Mouse (Mus musculus) liver, embryonic 15.5 days (tissue): ENCODE data around the gene Pnmal2. TPM values are rescaled to one million over a fixed set of nuclear protein-coding genes. Genes with fewer than 3 reads are reported as not detected.

Experiments used
- ATAC-seq: fragments of 200-750 bp; cut with Nextera tagmentation; 2 replicates; pipeline ENCODE4 v1.8.0; 2017; ENCODE audit warnings: moderate number of reproducible peaks, mild to moderate bottlenecking, moderate library complexity; ENCODE audit not compliant: insufficient read depth
- H3K27ac ChIP-seq: fragments of 300-500 bp; sonication (generic); replicated peaks from 2 replicates; pipeline ENCODE4 v1.5.1; 2015; ENCODE audit warnings: mild to moderate bottlenecking, inconsistent platforms
- H3K27me3 ChIP-seq: fragments of 300-500 bp; sonication (generic); 2 replicates; pipeline ENCODE4 v1.6.1; 2015; ENCODE audit warnings: mild to moderate bottlenecking, inconsistent platforms
- H3K36me3 ChIP-seq: fragments of 300-500 bp; sonication (generic); replicated peaks from 2 replicates; pipeline ENCODE4 v1.6.1; 2015; ENCODE audit warnings: moderate library complexity, mild to moderate bottlenecking, inconsistent platforms
- H3K4me1 ChIP-seq: fragments of 300-500 bp; sonication (generic); replicated peaks from 2 replicates; pipeline ENCODE4 v1.6.1; 2015; ENCODE audit warnings: inconsistent platforms
- H3K4me2 ChIP-seq: fragments of 300-500 bp; sonication (generic); 2 replicates; pipeline ENCODE4 v1.6.1; 2015; ENCODE audit warnings: moderate library complexity, mild to moderate bottlenecking, inconsistent platforms
- H3K4me3 ChIP-seq: fragments of 300-500 bp; sonication (generic); replicated peaks from 2 replicates; pipeline ENCODE4 v1.5.1; 2015; ENCODE audit warnings: mild to moderate bottlenecking, inconsistent platforms
- H3K9ac ChIP-seq: fragments of 300-500 bp; sonication (generic); 2 replicates; pipeline ENCODE4 v1.6.1; 2015; ENCODE audit warnings: moderate library complexity, mild to moderate bottlenecking, inconsistent platforms
- H3K9me3 ChIP-seq: fragments of 300-500 bp; sonication (generic); replicated peaks from 2 replicates; pipeline ENCODE4 v1.6.1; 2016; ENCODE audit warnings: inconsistent platforms
- WGBS: fragments of 180-500 bp; shearing (Covaris S2); methylation state at CpG from one replicate; pipeline ENCODE4 v1.1.7; 2015; ENCODE audit warnings: mixed read lengths; ENCODE audit not compliant: insufficient replicate concordance; 5-methylcytosine and 5-hydroxymethylcytosine counted together
- polyA plus RNA-seq: library from polyadenylated mRNA; unstranded; fragments of >200 nt; fragmentation: Nextera tagmentation; extraction: Ambion mirVana; gene quantifications from 2 replicates; pipeline ENCODE4 v1.2.1, GENCODE M21; 2015

Gene Pnmal2
- 0.44 and 0.60 TPM in 2 replicates for polyA plus RNA-seq

DNA sequence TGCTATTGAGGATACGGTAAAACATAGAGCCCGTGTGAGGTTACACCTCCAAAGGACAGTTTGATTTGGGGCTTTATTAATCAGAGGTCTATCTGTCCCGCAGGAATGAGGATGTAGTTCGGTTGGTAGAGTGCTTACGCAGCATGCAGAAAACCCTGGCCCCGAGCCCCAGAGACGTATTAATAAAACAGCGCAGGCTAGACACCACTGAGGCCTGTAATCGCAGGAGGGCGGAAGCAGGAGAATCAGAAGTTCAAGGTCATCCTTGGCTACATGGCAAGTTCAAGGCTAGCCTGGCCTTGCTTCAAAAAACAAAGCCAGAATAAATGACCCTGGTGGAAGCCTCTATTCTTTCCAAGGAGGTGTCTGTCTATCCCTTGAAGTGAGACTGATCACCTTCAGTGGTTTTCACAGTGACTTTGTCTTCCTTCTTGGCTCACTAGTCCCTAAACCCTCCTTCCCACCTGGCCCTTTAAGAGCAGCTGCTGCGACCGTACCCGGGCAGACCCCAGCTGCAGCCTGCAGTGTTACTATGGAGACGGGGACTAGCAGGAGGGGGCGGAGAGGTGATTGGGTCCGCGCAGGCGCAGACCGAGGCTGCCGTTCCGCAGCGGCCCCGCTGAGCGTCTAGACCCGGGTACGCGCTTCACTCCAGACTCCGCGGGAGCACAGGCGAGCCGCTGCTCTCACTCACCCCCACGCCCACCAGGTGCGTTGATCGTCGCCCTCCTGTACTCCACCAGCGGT, at the start of gene Pnmal2:
Gene Pnmal2, plus strand, starts transcription at position 622 of the 747 bp plus-strand sequence.
- H3K27me3 ChIP-seq, result peaks cover 93% of the 10 kb centered on the region
- H3K4me2 ChIP-seq, result peak within 1 kb of the TSS; percentile 63
- H3K27ac ChIP-seq, result no peak within 1 kb of the TSS
- H3K9ac ChIP-seq, result no peak within 1 kb of the TSS
- peak; percentile 52; the same call in 1 of the 2 replicates for ATAC-seq
- no peaks in the 10 kb centered on the region for H3K9me3 ChIP-seq
- no peaks in the 10 kb centered on the region for H3K36me3 ChIP-seq
- WGBS, result 16% methylated on average over 36 of the region's 36 CpGs
- peak within 1 kb of the TSS; percentile 45 for H3K4me3 ChIP-seq
- peaks cover 14% of the 10 kb centered on the region for H3K4me1 ChIP-seq

DNA sequence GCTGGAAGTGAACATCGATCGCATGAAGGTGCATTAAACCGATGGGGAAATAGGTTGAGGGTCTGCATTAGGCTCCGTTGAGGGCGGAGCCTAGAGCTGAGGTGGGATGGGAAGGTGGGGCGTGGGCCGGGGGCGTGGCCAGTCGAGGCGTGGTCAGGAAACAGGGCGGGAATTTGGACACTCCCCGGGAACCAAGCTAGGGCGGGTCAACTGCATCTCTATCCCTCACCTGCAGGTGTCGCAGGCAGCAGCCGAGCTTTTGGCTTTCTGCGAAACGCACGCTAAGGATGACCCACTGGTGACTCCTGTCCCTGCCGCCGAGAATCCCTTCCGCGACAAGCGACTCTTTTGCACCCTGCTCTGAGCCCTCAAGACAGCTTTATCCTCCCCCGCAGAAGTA, 49.5 kb upstream of the Pnmal2 start:
- WGBS, result 1% methylated on average over 24 of the region's 24 CpGs
- H3K9ac ChIP-seq, result no peak overlapping the region
- H3K9me3 ChIP-seq, result no peaks in the 10 kb centered on the region
- H3K27ac ChIP-seq, result no peak overlapping the region
- ATAC-seq, result peak; percentile 18; the same call in 1 of the 2 replicates
- no peak overlapping the region for H3K4me3 ChIP-seq
- peak overlapping the region; percentile 48 for H3K4me2 ChIP-seq
- peaks cover 25% of the 10 kb centered on the region for H3K4me1 ChIP-seq
- peaks cover 63% of the 10 kb centered on the region for H3K27me3 ChIP-seq
- H3K36me3 ChIP-seq, result no peaks in the 10 kb centered on the region

DNA sequence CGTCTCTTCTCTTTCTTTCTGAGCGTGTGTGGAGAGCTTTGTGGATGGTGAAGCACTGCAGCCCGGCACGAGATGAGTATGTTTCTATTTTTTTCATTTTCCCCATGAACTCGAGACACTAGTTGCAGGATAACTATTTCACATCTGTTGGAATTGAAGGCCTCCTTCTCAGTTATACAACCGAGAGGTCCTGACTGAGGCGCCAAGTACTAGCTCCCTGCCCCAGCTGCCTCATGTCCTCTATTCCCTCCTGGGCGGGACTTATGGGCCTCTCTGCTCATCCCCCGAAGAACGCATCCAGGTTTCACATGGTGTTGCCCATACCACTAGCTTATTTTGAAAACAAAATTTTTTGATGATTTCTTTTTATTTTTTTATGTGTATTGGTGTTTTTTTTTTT, 49.0 kb upstream of the Pnmal2 start:
- ATAC-seq, result no peak
- Histone ChIP-seq H3K27ac (no peak overlapping the region), H3K4me1 (peaks cover 25% of the 10 kb centered on the region), H3K36me3 (no peaks in the 10 kb centered on the region), H3K4me3 (no peak overlapping the region), H3K9me3 (no peaks in the 10 kb centered on the region), H3K27me3 (peaks cover 63% of the 10 kb centered on the region), H3K4me2 (peak overlapping the region; percentile 48; the same call in 1 of the 2 replicates), H3K9ac (no peak overlapping the region)
- WGBS, result 32% methylated on average over 10 of the region's 10 CpGs

DNA sequence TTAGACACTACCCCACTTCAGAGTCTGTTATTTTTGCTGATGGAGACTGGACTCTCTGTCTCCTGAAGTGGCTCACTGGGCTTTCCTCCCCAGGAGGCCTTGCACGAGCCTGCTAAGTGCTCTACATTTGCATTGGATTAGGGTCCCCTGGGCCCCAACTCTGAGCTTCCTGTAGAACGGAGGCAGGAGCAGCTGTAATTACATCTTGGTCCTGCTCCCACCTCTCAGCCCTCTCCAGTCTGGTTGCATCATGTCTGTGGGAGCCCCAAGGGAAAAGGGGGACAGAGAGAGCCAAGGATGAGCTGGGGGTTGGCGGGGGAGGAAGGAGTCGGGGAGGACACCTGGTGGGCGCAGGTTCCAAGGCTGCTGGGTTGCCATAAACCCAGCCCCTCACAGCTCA, 44.0 kb upstream of the Pnmal2 start:
- no peak for ATAC-seq
- H3K4me3 ChIP-seq, result no peak overlapping the region

DNA sequence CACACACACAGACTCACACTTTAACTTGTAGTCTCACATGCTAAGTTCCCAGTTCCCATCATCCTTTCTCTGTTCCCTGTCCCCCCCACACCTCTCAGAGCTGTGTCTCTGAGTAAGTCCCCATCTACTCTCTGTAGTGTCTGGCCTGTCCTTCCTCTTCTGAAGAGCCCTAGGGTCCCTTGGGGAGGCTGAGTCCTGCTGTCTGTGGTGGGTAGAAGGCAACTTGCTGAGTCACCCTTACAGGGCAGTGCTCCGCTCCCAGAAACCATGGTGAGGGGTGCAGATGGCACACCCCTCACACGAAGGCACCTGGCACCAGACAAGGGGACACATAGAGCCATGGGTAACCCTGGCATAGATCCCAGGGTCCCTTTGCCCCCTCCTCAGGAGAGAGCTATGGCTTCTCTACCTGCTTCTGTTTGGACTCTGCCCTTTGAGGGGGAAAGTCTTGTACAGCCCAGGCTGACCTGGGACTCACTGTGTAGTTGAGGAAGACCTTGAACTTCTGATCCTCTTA, 41.0 kb upstream of the Pnmal2 start:
- no peak overlapping the region for H3K27ac ChIP-seq
- ATAC-seq, result no peak
- no peak overlapping the region for H3K4me2 ChIP-seq
- H3K4me1 ChIP-seq, result peaks cover 42% of the 10 kb centered on the region
- no peaks in the 10 kb centered on the region for H3K9me3 ChIP-seq
- no peak overlapping the region for H3K9ac ChIP-seq
- no peaks in the 10 kb centered on the region for H3K36me3 ChIP-seq
- peaks cover 36% of the 10 kb centered on the region for H3K27me3 ChIP-seq
- WGBS, result 15% methylated on average over 2 of the region's 2 CpGs
- H3K4me3 ChIP-seq, result no peak overlapping the region

More for the DNA sequence above, 44.0 kb upstream of the Pnmal2 start:
- H3K9me3 ChIP-seq, result no peaks in the 10 kb centered on the region
- H3K4me1 ChIP-seq, result peaks cover 25% of the 10 kb centered on the region
- no peak overlapping the region for H3K4me2 ChIP-seq
- WGBS, result 40% methylated on average over 5 of the region's 5 CpGs
- H3K9ac ChIP-seq, result no peak overlapping the region
- H3K27me3 ChIP-seq, result peaks cover 16% of the 10 kb centered on the region
- no peaks in the 10 kb centered on the region for H3K36me3 ChIP-seq
- no peak overlapping the region for H3K27ac ChIP-seq

DNA sequence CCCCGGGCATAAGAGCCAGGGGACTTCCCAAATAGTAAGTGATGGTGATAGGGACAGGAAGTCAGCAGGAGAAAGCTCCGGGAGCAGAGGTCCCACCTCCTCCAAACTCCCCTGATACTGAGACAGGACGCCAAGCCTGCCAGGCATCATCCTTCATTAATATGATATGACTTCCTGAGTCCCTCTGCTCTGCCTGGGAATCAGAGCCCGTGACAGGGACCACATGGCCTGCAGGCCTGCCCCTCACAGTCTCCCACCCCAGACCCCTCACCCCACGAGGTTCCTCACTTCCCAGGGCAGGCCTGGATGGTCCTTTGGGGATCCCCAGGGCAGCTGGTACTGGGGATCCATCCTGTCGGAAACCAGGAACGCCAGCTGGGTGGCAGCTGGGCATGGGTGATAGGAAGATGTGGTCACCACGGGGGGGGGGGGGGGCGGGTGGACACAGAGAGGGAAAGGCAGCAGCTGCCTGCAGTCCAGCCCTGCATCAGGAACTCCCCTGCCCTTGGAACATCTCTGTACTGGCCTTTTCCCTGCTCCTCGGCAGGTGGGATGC, 40.3 kb upstream of the Pnmal2 start:
- Histone ChIP-seq H3K4me2 (no peak overlapping the region), H3K4me1 (peaks cover 46% of the 10 kb centered on the region), H3K4me3 (no peak overlapping the region), H3K9ac (no peak overlapping the region), H3K27ac (no peak overlapping the region), H3K36me3 (no peaks in the 10 kb centered on the region), H3K9me3 (no peaks in the 10 kb centered on the region), H3K27me3 (peaks cover 43% of the 10 kb centered on the region)
- 40% methylated on average over 8 of the region's 10 CpGs for WGBS
- no peak for ATAC-seq

DNA sequence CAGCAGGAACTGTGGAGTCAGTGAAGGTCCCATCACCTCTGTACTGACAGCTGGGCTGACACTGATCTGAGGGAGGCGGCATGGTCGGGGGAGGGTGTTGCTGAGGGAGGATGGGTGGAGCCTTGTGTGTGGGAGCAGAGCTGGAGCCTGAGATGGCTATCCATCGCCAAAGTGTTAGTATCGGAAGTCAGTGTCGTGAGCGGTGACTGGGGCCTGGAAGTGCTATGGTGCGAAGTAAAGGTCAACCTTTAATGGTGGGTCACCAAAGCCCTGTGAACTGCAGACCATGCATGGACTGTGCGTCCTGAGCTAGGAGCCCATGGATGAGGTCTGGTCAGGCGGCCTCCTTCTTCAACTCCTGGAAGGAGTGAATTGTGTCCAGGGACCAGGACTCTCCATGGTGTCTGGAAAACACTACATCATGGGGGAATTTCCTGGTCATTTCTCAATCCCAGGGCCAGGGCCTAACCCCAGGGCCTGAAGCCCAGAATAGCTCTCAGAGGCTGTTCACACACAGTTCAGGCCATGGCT, 38.9 kb upstream of the Pnmal2 start:
- H3K4me2 ChIP-seq, result no peak overlapping the region
- peaks cover 46% of the 10 kb centered on the region for H3K4me1 ChIP-seq
- 26% methylated on average over 9 of the region's 9 CpGs for WGBS

DNA sequence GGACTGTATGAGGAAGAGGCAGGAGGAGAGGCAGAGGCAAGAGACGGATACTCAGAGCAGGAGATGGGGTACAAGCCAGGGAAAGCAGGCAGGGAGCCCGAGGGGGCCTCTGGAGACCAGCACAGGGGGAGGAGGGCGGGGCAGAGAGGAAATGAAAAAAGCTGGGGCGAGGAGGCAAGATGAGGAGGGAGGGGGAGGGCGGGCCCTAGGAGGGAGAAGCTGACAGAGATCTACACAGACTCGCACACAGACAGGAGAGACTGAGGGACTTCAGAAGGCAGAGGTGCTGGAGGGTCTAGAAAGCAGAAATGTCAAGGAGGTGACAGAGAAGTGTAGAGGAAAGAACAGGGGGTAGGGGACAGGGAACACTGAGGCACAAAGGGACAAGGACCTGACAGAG, 38.2 kb upstream of the Pnmal2 start, which contains the start of gene Ptgir:
Gene Ptgir, plus strand, starts transcription at position 210 of the 400 bp plus-strand sequence.
- Histone ChIP-seq H3K27me3 (peaks cover 37% of the 10 kb centered on the region), H3K27ac (no peak within 1 kb of the TSS), H3K4me1 (peaks cover 46% of the 10 kb centered on the region), H3K4me2 (peak within 1 kb of the TSS; percentile 8; the same call in 1 of the 2 replicates), H3K4me3 (no peak within 1 kb of the TSS), H3K9me3 (no peaks in the 10 kb centered on the region), H3K36me3 (no peaks in the 10 kb centered on the region), H3K9ac (no peak within 1 kb of the TSS)
- 15% methylated on average over 6 of the region's 6 CpGs for WGBS
- ATAC-seq, result no peak

More for the DNA sequence above, 38.9 kb upstream of the Pnmal2 start:
- H3K27me3 ChIP-seq, result peaks cover 40% of the 10 kb centered on the region
- H3K9me3 ChIP-seq, result no peaks in the 10 kb centered on the region
- H3K27ac ChIP-seq, result no peak overlapping the region
- H3K9ac ChIP-seq, result no peak overlapping the region
- no peak; the same call in 1 of the 2 replicates for ATAC-seq
- H3K4me3 ChIP-seq, result no peak overlapping the region
- no peaks in the 10 kb centered on the region for H3K36me3 ChIP-seq

DNA sequence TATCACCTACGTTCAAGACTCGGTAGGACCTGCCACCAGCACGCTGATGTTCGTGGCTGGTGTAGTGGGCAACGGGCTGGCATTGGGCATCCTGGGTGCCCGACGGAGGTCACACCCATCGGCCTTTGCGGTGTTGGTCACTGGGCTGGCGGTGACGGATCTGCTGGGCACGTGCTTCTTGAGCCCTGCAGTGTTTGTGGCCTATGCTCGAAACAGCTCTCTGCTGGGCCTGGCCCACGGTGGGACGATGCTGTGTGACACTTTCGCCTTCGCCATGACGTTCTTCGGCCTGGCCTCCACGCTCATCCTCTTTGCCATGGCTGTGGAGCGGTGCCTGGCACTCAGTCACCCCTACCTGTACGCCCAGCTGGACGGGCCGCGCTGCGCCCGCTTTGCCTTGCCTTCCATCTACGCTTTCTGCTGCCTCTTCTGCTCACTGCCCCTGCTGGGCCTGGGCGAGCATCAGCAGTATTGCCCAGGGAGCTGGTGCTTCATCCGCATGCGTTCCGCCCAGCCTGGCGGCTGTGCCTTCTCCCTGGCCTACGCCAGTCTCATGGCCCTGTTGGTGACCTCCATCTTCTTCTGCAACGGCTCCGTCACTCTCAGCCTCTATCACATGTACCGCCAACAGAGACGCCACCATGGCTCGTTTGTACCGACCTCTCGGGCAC, 37.5 kb upstream of the Pnmal2 start:
- Histone ChIP-seq H3K27me3 (peaks cover 37% of the 10 kb centered on the region), H3K4me2 (no peak overlapping the region), H3K4me1 (peaks cover 43% of the 10 kb centered on the region), H3K9ac (no peak overlapping the region), H3K27ac (no peak overlapping the region), H3K4me3 (no peak overlapping the region), H3K9me3 (no peaks in the 10 kb centered on the region), H3K36me3 (no peaks in the 10 kb centered on the region)
- no peak for ATAC-seq
- WGBS, result 80% methylated on average over 41 of the region's 41 CpGs

DNA sequence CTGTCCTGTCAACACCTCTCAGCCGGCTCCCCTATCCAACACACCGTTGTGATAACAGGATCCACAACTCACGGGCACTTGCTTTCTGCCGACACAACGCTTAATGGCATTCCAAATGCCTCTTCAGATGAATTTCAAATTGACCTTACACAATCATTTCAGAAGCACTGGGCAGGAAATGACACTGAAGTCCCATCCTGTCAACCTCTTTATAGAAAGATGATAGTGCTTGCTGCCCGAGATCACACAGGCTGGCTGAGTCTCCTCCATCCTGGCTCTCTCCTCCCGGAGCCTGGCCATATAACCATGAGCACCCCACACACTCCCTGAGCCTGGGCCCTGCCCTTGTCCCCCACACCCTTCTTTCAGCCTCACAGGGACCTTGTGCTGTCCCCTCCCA, 36.6 kb upstream of the Pnmal2 start:
- no peak overlapping the region for H3K9ac ChIP-seq
- H3K36me3 ChIP-seq, result no peaks in the 10 kb centered on the region
- H3K4me1 ChIP-seq, result peaks cover 39% of the 10 kb centered on the region
- peaks cover 37% of the 10 kb centered on the region for H3K27me3 ChIP-seq
- WGBS, result 37% methylated on average over 7 of the region's 7 CpGs
- H3K4me3 ChIP-seq, result no peak overlapping the region
- no peak overlapping the region for H3K27ac ChIP-seq
- ATAC-seq, result no peak
- H3K9me3 ChIP-seq, result no peaks in the 10 kb centered on the region
- peak overlapping the region; percentile 35 for H3K4me2 ChIP-seq

DNA sequence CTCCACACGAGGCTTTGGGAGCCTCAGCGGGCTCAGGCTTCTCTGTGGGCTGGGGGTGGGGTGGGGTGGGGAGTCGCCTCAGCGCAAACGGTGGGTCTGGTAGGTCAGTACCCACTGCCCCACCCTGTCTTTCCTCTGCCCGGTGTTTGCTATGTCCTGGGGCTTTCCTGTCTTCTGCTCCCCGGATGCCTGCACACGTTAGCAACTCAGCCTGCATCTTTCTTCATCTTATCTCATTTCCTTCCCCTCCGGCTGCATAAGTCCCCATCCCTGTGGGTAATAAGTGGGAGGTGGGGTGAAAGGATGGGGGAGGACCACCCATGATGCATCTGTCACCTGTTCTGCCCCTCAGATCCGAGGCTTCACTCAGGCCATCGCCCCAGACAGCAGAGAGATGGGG, 36.1 kb upstream of the Pnmal2 start:
- Histone ChIP-seq H3K36me3 (no peaks in the 10 kb centered on the region), H3K9ac (no peak overlapping the region), H3K27me3 (peaks cover 37% of the 10 kb centered on the region), H3K9me3 (no peaks in the 10 kb centered on the region), H3K4me3 (no peak overlapping the region), H3K27ac (no peak overlapping the region), H3K4me1 (peaks cover 37% of the 10 kb centered on the region), H3K4me2 (peak overlapping the region; percentile 35)
- ATAC-seq, result no peak
- WGBS, result 12% methylated on average over 11 of the region's 11 CpGs
